Mouse (Mus musculus): ENCODE data around the gene Actr3b.

GRCm38 (mm10) chr5:25761850-25762249 lies 2.1 kb downstream of the Actr3b start:
- TF ChIP-seq CTCF (IDR thresholded peaks at IDR 0.05; ENCODE audit: control insufficient read depth, insufficient read depth, insufficient replicate concordance, low read depth, low read length) (no peak), POLR2A (IDR thresholded peaks at IDR 0.05; ENCODE audit: control insufficient read depth, low read depth, low read length) (no peak)

Data from testis, adult 2 months (tissue).